Mouse (Mus musculus): ENCODE data around the gene Josd1. TPM values are rescaled to one million over a fixed set of nuclear protein-coding genes. Genes with fewer than 3 reads are reported as not detected.
A peak's percentile ranks its signal among the peaks of the same experiment; 100 is the strongest.

Josd1 gene
- total RNA-seq (2021): 10 to 100 TPM; 13.9 to 17.6 TPM
- long read RNA-seq, experiment 1, transcript Josd1-201 (4 exons, 3,440 nt): major isoform, 17 of 20 reads
- long read RNA-seq, experiment 1, partial matches to known transcripts: 0 of 20 reads
- long read RNA-seq, experiment 1, other reads (novel, unspliced or antisense): 3 of 20 reads
- long read RNA-seq, experiment 2, transcript Josd1-201 (4 exons, 3,440 nt): major isoform, 13 of 17 reads
- long read RNA-seq, experiment 2, partial matches to known transcripts: 4 of 17 reads
- long read RNA-seq, experiment 2, other reads (novel, unspliced or antisense): 0 of 17 reads

GRCm38 (mm10) chr15:79687646-79688267 lies at the start of gene Josd1:
TSS of gene Josd1 (minus strand) at chr15:79687919.
- DNase-seq (ENCODE audit: low spot score): peak; percentile 96

GRCm38 (mm10) chr15:79734311-79734710 lies 46.6 kb upstream of the Josd1 start:
- DNase-seq (ENCODE audit: low spot score): peak; percentile 76

- DNase-seq (ENCODE audit: low spot score): no peak
These were observed 45.9 kb upstream of the Josd1 start for GRCm38 (mm10) chr15:79733640-79734039.

GRCm38 (mm10) chr15:79733192-79733591 lies 45.5 kb upstream of the Josd1 start:
- DNase-seq (ENCODE audit: low spot score): peak; percentile 72

- DNase-seq (ENCODE audit: low spot score): no peak
These were observed 43.8 kb upstream of the Josd1 start for GRCm38 (mm10) chr15:79731554-79731953.

- DNase-seq (ENCODE audit: low spot score): no peak
These were observed 41.1 kb upstream of the Josd1 start for GRCm38 (mm10) chr15:79728731-79729388.

- DNase-seq (ENCODE audit: low spot score): no peak
These were observed 40.6 kb upstream of the Josd1 start for GRCm38 (mm10) chr15:79728311-79728710.

GRCm38 (mm10) chr15:79727840-79728239 lies 40.1 kb upstream of the Josd1 start:
- DNase-seq (ENCODE audit: low spot score): no peak

- DNase-seq (ENCODE audit: low spot score): peak; percentile 78
These were observed 37.6 kb upstream of the Josd1 start for GRCm38 (mm10) chr15:79725190-79725789.

GRCm38 (mm10) chr15:79723439-79723838 lies 35.7 kb upstream of the Josd1 start:
- peak; percentile 77 for DNase-seq (ENCODE audit: low spot score)

- DNase-seq (ENCODE audit: low spot score): no peak
These were observed 33.1 kb upstream of the Josd1 start for GRCm38 (mm10) chr15:79720796-79721195.

GRCm38 (mm10) chr15:79720267-79720666 lies 32.5 kb upstream of the Josd1 start:
- no peak for DNase-seq (ENCODE audit: low spot score)

- DNase-seq (ENCODE audit: low spot score): no peak
These were observed 29.0 kb upstream of the Josd1 start for GRCm38 (mm10) chr15:79716710-79717109.

- DNase-seq (ENCODE audit: low spot score): no peak
These were observed 27.9 kb upstream of the Josd1 start for GRCm38 (mm10) chr15:79715646-79716045.

GRCm38 (mm10) chr15:79708229-79708822 lies 20.6 kb upstream of the Josd1 start:
- no peak for DNase-seq (ENCODE audit: low spot score)

GRCm38 (mm10) chr15:79706603-79707214 lies 19.0 kb upstream of the Josd1 start:
- no peak for DNase-seq (ENCODE audit: low spot score)

GRCm38 (mm10) chr15:79697558-79698187 lies 10.0 kb upstream of the Josd1 start:
- no peak for DNase-seq (ENCODE audit: low spot score)

GRCm38 (mm10) chr15:79697011-79697410 lies 9.3 kb upstream of the Josd1 start:
- no peak for DNase-seq (ENCODE audit: low spot score)

- DNase-seq (ENCODE audit: low spot score): no peak
These were observed 8.8 kb upstream of the Josd1 start for GRCm38 (mm10) chr15:79696508-79696907.

GRCm38 (mm10) chr15:79695516-79695915 lies 7.8 kb upstream of the Josd1 start:
- no peak for DNase-seq (ENCODE audit: low spot score)

GRCm38 (mm10) chr15:79694512-79694911 lies 6.8 kb upstream of the Josd1 start:
- DNase-seq (ENCODE audit: low spot score): no peak
